Mouse (Mus musculus) megakaryocyte, embryonic 14.5 days (primary cell): Measurements from ENCODE around the gene Tenm3.

Experiments used
- FLI1 ChIP-seq: IDR thresholded peaks from 2 replicates; pipeline ENCODE4 v1.6.1; 2012; ENCODE audit warnings: low read length, inconsistent platforms, mixed read lengths
- GATA1 ChIP-seq: IDR thresholded peaks from 3 replicates; pipeline ENCODE4 v1.6.1; 2012; ENCODE audit warnings: mixed read lengths, low read length, inconsistent platforms, borderline replicate concordance

DNA sequence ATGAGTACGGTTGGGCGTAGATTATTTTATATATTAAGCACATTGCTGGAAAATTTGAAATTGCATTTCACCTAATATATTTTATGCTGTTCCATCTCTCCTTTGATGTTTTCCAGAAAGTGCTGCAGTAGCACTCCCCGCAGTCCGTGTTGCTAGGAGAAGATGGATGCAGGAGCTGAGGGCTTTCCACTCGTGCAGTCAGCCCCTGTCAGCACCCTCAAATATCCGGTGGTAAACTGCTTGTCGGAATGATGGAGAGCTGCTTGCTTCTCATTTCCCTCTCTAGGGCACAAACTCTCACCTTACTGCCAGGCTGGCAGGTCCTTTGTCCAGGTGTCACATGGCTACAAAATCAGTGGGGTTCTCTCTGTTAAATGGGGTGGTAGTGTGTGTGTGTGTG, 610.8 kb downstream of the Tenm3 start:
- no peak for TF ChIP-seq GATA1
- no peak for TF ChIP-seq FLI1
